Mouse (Mus musculus) CH12.LX (cell line): ENCODE measurements at regions not wholly inside any gene's neighbourhood (a gene's known extent, or its start where the extent isn't known, plus 50 kb on each side); places are given as distances from the start of the nearest gene placed in this dataset.

Source experiments
- DNase-seq: peaks from one replicate; pipeline ENCODE4 v3.0.0-alpha.2; 2013; ENCODE audit errors: extremely low read depth
- H3K27ac ChIP-seq: 2 replicates; pipeline ENCODE4 v1.5.1; 2012; ENCODE audit warnings: low read depth, mild to moderate bottlenecking, control low read depth, moderate library complexity; ENCODE audit not compliant: insufficient read depth
- H3K27me3 ChIP-seq: replicated peaks from 2 replicates; pipeline ENCODE3; 2012; ENCODE audit warnings: inconsistent platforms
- H3K36me3 ChIP-seq, 2 experiments: replicated peaks in 1 of 2; 2 replicates each; pipeline versions ENCODE3 to v1.6.1; 2012; ENCODE audit warnings: inconsistent platforms in 1 of 2, low read length in 1 of 2, mild to moderate bottlenecking in 1 of 2, mixed read lengths in 1 of 2, moderate library complexity in 1 of 2; ENCODE audit not compliant: control insufficient read depth in 1 of 2, insufficient read depth in 1 of 2
- H3K4me1 ChIP-seq, 2 experiments: 2 replicates each; pipeline ENCODE4 v1.6.1; 2012; ENCODE audit warnings: inconsistent platforms in 1 of 2, moderate library complexity in 1 of 2; ENCODE audit not compliant: insufficient read depth in 2 of 2, control insufficient read depth in 1 of 2
- H3K4me2 ChIP-seq: 2 replicates; pipeline ENCODE4 v1.6.1; 2012; ENCODE audit warnings: low read depth, mild to moderate bottlenecking, control low read depth; ENCODE audit not compliant: poor library complexity, insufficient read depth, severe bottlenecking
- H3K4me3 ChIP-seq, 3 experiments: fragments of 150-350 bp in 1 of 3; sonication (generic) in 1 of 3; replicated peaks in 1 of 3; 2 replicates each; pipeline versions ENCODE3 to v1.5.1; 2011 to 2012; ENCODE audit warnings: low read depth in 2 of 3, low read length in 2 of 3, mild to moderate bottlenecking in 2 of 3, moderate library complexity in 2 of 3, control low read depth in 1 of 3, improper control_type of control experiment in 1 of 3, inconsistent platforms in 1 of 3, mixed read lengths in 1 of 3; ENCODE audit not compliant: poor library complexity in 1 of 3
- H3K79me2 ChIP-seq: replicated peaks from 2 replicates; pipeline ENCODE4 v1.6.1; 2012; ENCODE audit warnings: mild to moderate bottlenecking, moderate library complexity; ENCODE audit not compliant: control insufficient read depth, poor library complexity, insufficient read depth, severe bottlenecking; ENCODE audit errors: extremely low read depth
- H3K9ac ChIP-seq: 2 replicates; pipeline ENCODE4 v1.6.1; 2012; ENCODE audit warnings: low read depth, mild to moderate bottlenecking, control low read depth, moderate library complexity; ENCODE audit not compliant: insufficient read depth
- H3K9me3 ChIP-seq: replicated peaks from 2 replicates; pipeline ENCODE3; 2012; ENCODE audit warnings: low read length, inconsistent platforms, mixed read lengths
- BHLHE40 ChIP-seq: IDR thresholded peaks from 2 replicates; pipeline ENCODE4 v1.6.1; 2011; ENCODE audit warnings: mild to moderate bottlenecking, low read depth, low read length, improper control_type of control experiment
- CHD2 ChIP-seq: IDR thresholded peaks from 2 replicates; pipeline ENCODE4 v1.6.1; 2011; ENCODE audit warnings: low read length, improper control_type of control experiment
- CTCF ChIP-seq, 2 experiments: IDR thresholded peaks in 1 of 2; conservative IDR thresholded peaks in 1 of 2; 2 replicates each; pipeline ENCODE4 v1.5.1; 2011 to 2012; ENCODE audit warnings: low read depth in 2 of 2, low read length in 2 of 2, improper control_type of control experiment in 1 of 2, inconsistent platforms in 1 of 2, mild to moderate bottlenecking in 1 of 2, moderate library complexity in 1 of 2
- ETS1 ChIP-seq: conservative IDR thresholded peaks from 2 replicates; pipeline ENCODE4 v1.6.1; 2012; ENCODE audit warnings: low read depth, mild to moderate bottlenecking, inconsistent platforms, low read length, improper control_type of control experiment, moderate library complexity
- IRF4 ChIP-seq: IDR thresholded peaks from 2 replicates; pipeline ENCODE4 v1.6.1; 2014; ENCODE audit warnings: low read depth, mild to moderate bottlenecking, inconsistent platforms, low read length, improper control_type of control experiment
- JUN ChIP-seq: IDR thresholded peaks from 2 replicates; pipeline ENCODE4 v1.6.1; 2011; ENCODE audit warnings: low read depth, mild to moderate bottlenecking, low read length, improper control_type of control experiment, moderate library complexity; ENCODE audit not compliant: insufficient read depth
- KAT2A ChIP-seq: IDR thresholded peaks from 2 replicates; pipeline ENCODE4 v1.6.1; 2012; ENCODE audit warnings: low read length, improper control_type of control experiment, inconsistent platforms; ENCODE audit not compliant: insufficient replicate concordance
- MAFK ChIP-seq: IDR thresholded peaks from 2 replicates; pipeline ENCODE4 v1.6.1; 2011; ENCODE audit warnings: low read length, improper control_type of control experiment; ENCODE audit not compliant: insufficient replicate concordance
- MAX ChIP-seq: IDR thresholded peaks from 2 replicates; pipeline ENCODE4 v1.6.1; 2011; ENCODE audit warnings: low read length, improper control_type of control experiment
- MEF2A ChIP-seq: IDR thresholded peaks from 2 replicates; pipeline ENCODE4 v1.6.1; 2014; ENCODE audit warnings: low read depth, mild to moderate bottlenecking, inconsistent platforms, low read length, improper control_type of control experiment, borderline replicate concordance
- MXI1 ChIP-seq: IDR thresholded peaks from 2 replicates; pipeline ENCODE4 v1.6.1; 2011; ENCODE audit warnings: mild to moderate bottlenecking, low read depth, low read length, improper control_type of control experiment
- NELFE ChIP-seq: IDR thresholded peaks from 2 replicates; pipeline ENCODE4 v1.6.1; 2011; ENCODE audit warnings: low read depth, low read length, improper control_type of control experiment
- NRF1 ChIP-seq: IDR thresholded peaks from 2 replicates; pipeline ENCODE4 v1.6.1; 2014; ENCODE audit warnings: low read depth, mild to moderate bottlenecking, inconsistent platforms, low read length, improper control_type of control experiment, moderate library complexity
- PAX5 ChIP-seq: IDR thresholded peaks from 2 replicates; pipeline ENCODE4 v1.6.1; 2012; ENCODE audit warnings: low read length, inconsistent platforms, mixed read lengths
- RCOR1 ChIP-seq: conservative IDR thresholded peaks from 2 replicates; pipeline ENCODE4 v1.6.1; 2012; ENCODE audit warnings: low read depth, mild to moderate bottlenecking, inconsistent platforms, low read length, improper control_type of control experiment
- SIN3A ChIP-seq: IDR thresholded peaks from 2 replicates; pipeline ENCODE4 v1.6.1; 2012; ENCODE audit warnings: low read length, improper control_type of control experiment, inconsistent platforms
- SMC3 ChIP-seq: IDR thresholded peaks from 2 replicates; pipeline ENCODE4 v1.6.1; 2011; ENCODE audit warnings: low read depth, low read length, improper control_type of control experiment
- TCF12 ChIP-seq: IDR thresholded peaks from 2 replicates; pipeline ENCODE4 v1.6.1; 2014; ENCODE audit warnings: low read depth, mild to moderate bottlenecking, inconsistent platforms, low read length, improper control_type of control experiment
- UBTF ChIP-seq: IDR thresholded peaks from 2 replicates; pipeline ENCODE4 v1.6.1; 2012; ENCODE audit warnings: low read depth, mild to moderate bottlenecking, inconsistent platforms, low read length, improper control_type of control experiment, moderate library complexity
- USF2 ChIP-seq: conservative IDR thresholded peaks from 2 replicates; pipeline ENCODE4 v1.6.1; 2011; ENCODE audit warnings: low read depth, low read length, improper control_type of control experiment
- ZC3H11A ChIP-seq: IDR thresholded peaks from 2 replicates; pipeline ENCODE4 v1.6.1; 2012; ENCODE audit warnings: low read depth, mild to moderate bottlenecking, inconsistent platforms, low read length, improper control_type of control experiment
- ZKSCAN1 ChIP-seq: IDR thresholded peaks from 2 replicates; pipeline ENCODE4 v1.6.1; 2012; ENCODE audit warnings: low read depth, inconsistent platforms, low read length, improper control_type of control experiment, borderline replicate concordance
- ZMIZ1 ChIP-seq: IDR thresholded peaks from 2 replicates; pipeline ENCODE4 v1.6.1; 2012; ENCODE audit warnings: low read depth, mild to moderate bottlenecking, inconsistent platforms, low read length, improper control_type of control experiment
- dilution Hi-C: fragments of 300-500 bp; cut with MboI; formaldehyde crosslinking; loops from 2 replicates; pipeline ENCODE4 v1.14.3; 2020; ENCODE audit warnings: low sequenced_read_pairs; ENCODE audit not compliant: extremely low pct_unique_long_range_greater_than_20kb, extremely low pct_ligation_motif_present
- in situ Hi-C: fragments of 300-500 bp; cut with MboI; formaldehyde crosslinking; loops from 3 replicates; pipeline ENCODE4 v1.14.3; 2019; ENCODE audit warnings: low sequenced_read_pairs, low pct_ligation_motif_present, low pct_unique_long_range_greater_than_20kb, mixed read lengths

GRCm38 (mm10) chr11:27833736-27834135 is 505.9 kb downstream of the Gm6685 start:
- Histone ChIP-seq H3K36me3 (no peaks in the 10 kb centered on the region), H3K9ac (no peak overlapping the region), H3K9me3 (peaks cover 11% of the 10 kb centered on the region), H3K4me1 (no peaks in the 10 kb centered on the region), H3K27ac (no peak overlapping the region), H3K79me2 (no peaks in the 10 kb centered on the region), H3K4me2 (no peak overlapping the region), H3K4me3 (no peak overlapping the region), H3K27me3 (no peaks in the 10 kb centered on the region)
- TF ChIP-seq JUN (no peak), KAT2A (no peak), IRF4 (no peak), CHD2 (no peak), RCOR1 (no peak), TCF12 (no peak)
- in situ Hi-C loops: no loop called here
- dilution Hi-C loops: no loop called here
- DNase-seq: no peak

GRCm38 (mm10) chr11:27799826-27800620 is 539.6 kb downstream of the Gm6685 start:
- dilution Hi-C loops: no loop called here
- in situ Hi-C loops: no loop called here

GRCm38 (mm10) chr11:27753913-27754218 is 585.8 kb downstream of the Gm6685 start:
- no peaks in the 10 kb centered on the region for H3K36me3 ChIP-seq
- no peaks in the 10 kb centered on the region for H3K27me3 ChIP-seq
- H3K4me2 ChIP-seq: no peak overlapping the region
- H3K27ac ChIP-seq: no peak overlapping the region
- H3K4me3 ChIP-seq: no peak overlapping the region
- H3K4me1 ChIP-seq: no peaks in the 10 kb centered on the region
- in situ Hi-C loops: no loop called here
- TF ChIP-seq USF2: no peak
- no peak for TF ChIP-seq SMC3
- TF ChIP-seq RCOR1: no peak
- no peak for TF ChIP-seq MXI1
- TF ChIP-seq PAX5: no peak
- TF ChIP-seq SIN3A: no peak
- no peak for TF ChIP-seq ZKSCAN1
- TF ChIP-seq CTCF (conservative IDR thresholded peaks at IDR 0.05 in 1 of 2, IDR thresholded peaks at IDR 0.05 in 1 of 2; ENCODE audit: low read depth in 2 of 2, low read length in 2 of 2): no peak
- no peak for TF ChIP-seq MAX
- TF ChIP-seq NELFE: no peak
- TF ChIP-seq ETS1: no peak
- TF ChIP-seq MEF2A: no peak
- TF ChIP-seq MAFK: no peak
- TF ChIP-seq ZC3H11A: no peak
- no peak for TF ChIP-seq CHD2
- no peak for TF ChIP-seq KAT2A
- no peak for TF ChIP-seq UBTF
- no peak for TF ChIP-seq BHLHE40
- TF ChIP-seq, all 38 proteins: peak for 0
- no peak for DNase-seq
- Histone ChIP-seq H3K9me3 (peaks cover 20% of the 10 kb centered on the region), H3K9ac (no peak overlapping the region), H3K79me2 (no peaks in the 10 kb centered on the region)
- dilution Hi-C loops: no loop called here

More at GRCm38 (mm10) chr11:27799826-27800620, 539.6 kb downstream of the Gm6685 start:
- H3K4me3 ChIP-seq: no peak overlapping the region
- no peak overlapping the region for H3K4me2 ChIP-seq
- H3K79me2 ChIP-seq: no peaks in the 10 kb centered on the region
- H3K9me3 ChIP-seq: peaks cover 8% of the 10 kb centered on the region
- H3K27ac ChIP-seq: no peak overlapping the region
- no peaks in the 10 kb centered on the region for H3K27me3 ChIP-seq
- H3K4me1 ChIP-seq: no peaks in the 10 kb centered on the region
- H3K36me3 ChIP-seq: no peaks in the 10 kb centered on the region
- no peak overlapping the region for H3K9ac ChIP-seq
- TF ChIP-seq NRF1 (no peak), RCOR1 (no peak), ZMIZ1 (no peak), IRF4 (no peak)
- no peak for DNase-seq
